Mouse (Mus musculus) CH12.LX (cell line): Measurements from ENCODE around the gene Clec3b. TPM values are rescaled to one million over a fixed set of nuclear protein-coding genes. Genes with fewer than 3 reads are reported as not detected.

Source experiments
- DNase-seq: peaks from one replicate; pipeline ENCODE4 v3.0.0-alpha.2; 2013; ENCODE audit errors: extremely low read depth
- H3K27ac ChIP-seq: 2 replicates; pipeline ENCODE4 v1.5.1; 2012; ENCODE audit warnings: low read depth, mild to moderate bottlenecking, control low read depth, moderate library complexity; ENCODE audit not compliant: insufficient read depth
- H3K27me3 ChIP-seq: replicated peaks from 2 replicates; pipeline ENCODE3; 2012; ENCODE audit warnings: inconsistent platforms
- H3K36me3 ChIP-seq, 2 experiments: replicated peaks in 1 of 2; 2 replicates each; pipeline versions ENCODE3 to v1.6.1; 2012; ENCODE audit warnings: inconsistent platforms in 1 of 2, low read length in 1 of 2, mild to moderate bottlenecking in 1 of 2, mixed read lengths in 1 of 2, moderate library complexity in 1 of 2; ENCODE audit not compliant: control insufficient read depth in 1 of 2, insufficient read depth in 1 of 2
- H3K4me1 ChIP-seq, 2 experiments: 2 replicates each; pipeline ENCODE4 v1.6.1; 2012; ENCODE audit warnings: inconsistent platforms in 1 of 2, moderate library complexity in 1 of 2; ENCODE audit not compliant: insufficient read depth in 2 of 2, control insufficient read depth in 1 of 2
- H3K4me2 ChIP-seq: 2 replicates; pipeline ENCODE4 v1.6.1; 2012; ENCODE audit warnings: low read depth, mild to moderate bottlenecking, control low read depth; ENCODE audit not compliant: poor library complexity, insufficient read depth, severe bottlenecking
- H3K4me3 ChIP-seq, 3 experiments: fragments of 150-350 bp in 1 of 3; sonication (generic) in 1 of 3; replicated peaks in 1 of 3; 2 replicates each; pipeline versions ENCODE3 to v1.5.1; 2011 to 2012; ENCODE audit warnings: low read depth in 2 of 3, low read length in 2 of 3, mild to moderate bottlenecking in 2 of 3, moderate library complexity in 2 of 3, control low read depth in 1 of 3, improper control_type of control experiment in 1 of 3, inconsistent platforms in 1 of 3, mixed read lengths in 1 of 3; ENCODE audit not compliant: poor library complexity in 1 of 3
- H3K79me2 ChIP-seq: replicated peaks from 2 replicates; pipeline ENCODE4 v1.6.1; 2012; ENCODE audit warnings: mild to moderate bottlenecking, moderate library complexity; ENCODE audit not compliant: control insufficient read depth, poor library complexity, insufficient read depth, severe bottlenecking; ENCODE audit errors: extremely low read depth
- H3K9ac ChIP-seq: 2 replicates; pipeline ENCODE4 v1.6.1; 2012; ENCODE audit warnings: low read depth, mild to moderate bottlenecking, control low read depth, moderate library complexity; ENCODE audit not compliant: insufficient read depth
- H3K9me3 ChIP-seq: replicated peaks from 2 replicates; pipeline ENCODE3; 2012; ENCODE audit warnings: low read length, inconsistent platforms, mixed read lengths
- CHD1 ChIP-seq: IDR thresholded peaks from 2 replicates; pipeline ENCODE4 v1.6.1; 2012; ENCODE audit warnings: low read depth, low read length, improper control_type of control experiment, inconsistent platforms
- CTCF ChIP-seq, 2 experiments: IDR thresholded peaks in 1 of 2; conservative IDR thresholded peaks in 1 of 2; 2 replicates each; pipeline ENCODE4 v1.5.1; 2011 to 2012; ENCODE audit warnings: low read depth in 2 of 2, low read length in 2 of 2, improper control_type of control experiment in 1 of 2, inconsistent platforms in 1 of 2, mild to moderate bottlenecking in 1 of 2, moderate library complexity in 1 of 2
- ELF1 ChIP-seq: IDR thresholded peaks from 2 replicates; pipeline ENCODE4 v1.6.1; 2014; ENCODE audit warnings: low read depth, mild to moderate bottlenecking, inconsistent platforms, low read length, improper control_type of control experiment
- EP300 ChIP-seq: IDR thresholded peaks from 2 replicates; pipeline ENCODE4 v1.6.1; 2011; ENCODE audit warnings: low read length, improper control_type of control experiment
- GABPA ChIP-seq: IDR thresholded peaks from 2 replicates; pipeline ENCODE4 v1.6.1; 2012; ENCODE audit warnings: low read depth, low read length, improper control_type of control experiment, inconsistent platforms; ENCODE audit not compliant: insufficient replicate concordance
- HCFC1 ChIP-seq: IDR thresholded peaks from 2 replicates; pipeline ENCODE4 v1.6.1; 2012; ENCODE audit warnings: low read depth, mild to moderate bottlenecking, inconsistent platforms, low read length, improper control_type of control experiment
- IRF4 ChIP-seq: IDR thresholded peaks from 2 replicates; pipeline ENCODE4 v1.6.1; 2014; ENCODE audit warnings: low read depth, mild to moderate bottlenecking, inconsistent platforms, low read length, improper control_type of control experiment
- JUN ChIP-seq: IDR thresholded peaks from 2 replicates; pipeline ENCODE4 v1.6.1; 2011; ENCODE audit warnings: low read depth, mild to moderate bottlenecking, low read length, improper control_type of control experiment, moderate library complexity; ENCODE audit not compliant: insufficient read depth
- JUND ChIP-seq: conservative IDR thresholded peaks from 2 replicates; pipeline ENCODE4 v1.6.1; 2011; ENCODE audit warnings: low read depth, low read length, improper control_type of control experiment
- KAT2A ChIP-seq: IDR thresholded peaks from 2 replicates; pipeline ENCODE4 v1.6.1; 2012; ENCODE audit warnings: low read length, improper control_type of control experiment, inconsistent platforms; ENCODE audit not compliant: insufficient replicate concordance
- MAX ChIP-seq: IDR thresholded peaks from 2 replicates; pipeline ENCODE4 v1.6.1; 2011; ENCODE audit warnings: low read length, improper control_type of control experiment
- MAZ ChIP-seq: IDR thresholded peaks from 2 replicates; pipeline ENCODE4 v1.6.1; 2012; ENCODE audit warnings: low read depth, mild to moderate bottlenecking, inconsistent platforms, low read length, improper control_type of control experiment, moderate library complexity
- MEF2A ChIP-seq: IDR thresholded peaks from 2 replicates; pipeline ENCODE4 v1.6.1; 2014; ENCODE audit warnings: low read depth, mild to moderate bottlenecking, inconsistent platforms, low read length, improper control_type of control experiment, borderline replicate concordance
- MYC ChIP-seq: IDR thresholded peaks from 2 replicates; pipeline ENCODE4 v1.6.1; 2011; ENCODE audit warnings: low read depth, mild to moderate bottlenecking, improper control_type of control experiment, low read length
- NRF1 ChIP-seq: IDR thresholded peaks from 2 replicates; pipeline ENCODE4 v1.6.1; 2014; ENCODE audit warnings: low read depth, mild to moderate bottlenecking, inconsistent platforms, low read length, improper control_type of control experiment, moderate library complexity
- PAX5 ChIP-seq: IDR thresholded peaks from 2 replicates; pipeline ENCODE4 v1.6.1; 2012; ENCODE audit warnings: low read length, inconsistent platforms, mixed read lengths
- POLR2A ChIP-seq: IDR thresholded peaks from 2 replicates; pipeline ENCODE4 v1.6.1; 2011; ENCODE audit warnings: low read depth, mild to moderate bottlenecking, improper control_type of control experiment, low read length
- POLR2AphosphoS2 ChIP-seq: IDR thresholded peaks from 2 replicates; pipeline ENCODE4 v1.6.1; 2011; ENCODE audit warnings: low read depth, low read length, improper control_type of control experiment
- RAD21 ChIP-seq: IDR thresholded peaks from 2 replicates; pipeline ENCODE4 v1.6.1; 2011; ENCODE audit warnings: low read depth, mild to moderate bottlenecking, low read length, improper control_type of control experiment, moderate library complexity
- RCOR1 ChIP-seq: conservative IDR thresholded peaks from 2 replicates; pipeline ENCODE4 v1.6.1; 2012; ENCODE audit warnings: low read depth, mild to moderate bottlenecking, inconsistent platforms, low read length, improper control_type of control experiment
- SIN3A ChIP-seq: IDR thresholded peaks from 2 replicates; pipeline ENCODE4 v1.6.1; 2012; ENCODE audit warnings: low read length, improper control_type of control experiment, inconsistent platforms
- SMC3 ChIP-seq: IDR thresholded peaks from 2 replicates; pipeline ENCODE4 v1.6.1; 2011; ENCODE audit warnings: low read depth, low read length, improper control_type of control experiment
- TBP ChIP-seq: conservative IDR thresholded peaks from 2 replicates; pipeline ENCODE4 v1.6.1; 2011; ENCODE audit warnings: low read depth, low read length, improper control_type of control experiment
- TCF12 ChIP-seq: IDR thresholded peaks from 2 replicates; pipeline ENCODE4 v1.6.1; 2014; ENCODE audit warnings: low read depth, mild to moderate bottlenecking, inconsistent platforms, low read length, improper control_type of control experiment
- UBTF ChIP-seq: IDR thresholded peaks from 2 replicates; pipeline ENCODE4 v1.6.1; 2012; ENCODE audit warnings: low read depth, mild to moderate bottlenecking, inconsistent platforms, low read length, improper control_type of control experiment, moderate library complexity
- USF1 ChIP-seq: IDR thresholded peaks from 2 replicates; pipeline ENCODE4 v1.6.1; 2014; ENCODE audit warnings: low read depth, mild to moderate bottlenecking, inconsistent platforms, low read length, improper control_type of control experiment
- USF2 ChIP-seq: conservative IDR thresholded peaks from 2 replicates; pipeline ENCODE4 v1.6.1; 2011; ENCODE audit warnings: low read depth, low read length, improper control_type of control experiment
- ZKSCAN1 ChIP-seq: IDR thresholded peaks from 2 replicates; pipeline ENCODE4 v1.6.1; 2012; ENCODE audit warnings: low read depth, inconsistent platforms, low read length, improper control_type of control experiment, borderline replicate concordance
- ZNF384 ChIP-seq: IDR thresholded peaks from 2 replicates; pipeline ENCODE4 v1.6.1; 2012; ENCODE audit warnings: low read depth, low read length, improper control_type of control experiment, inconsistent platforms
- dilution Hi-C: fragments of 300-500 bp; cut with MboI; formaldehyde crosslinking; loops from 2 replicates; pipeline ENCODE4 v1.14.3; 2020; ENCODE audit warnings: low sequenced_read_pairs; ENCODE audit not compliant: extremely low pct_unique_long_range_greater_than_20kb, extremely low pct_ligation_motif_present
- in situ Hi-C: fragments of 300-500 bp; cut with MboI; formaldehyde crosslinking; loops from 3 replicates; pipeline ENCODE4 v1.14.3; 2019; ENCODE audit warnings: low sequenced_read_pairs, low pct_ligation_motif_present, low pct_unique_long_range_greater_than_20kb, mixed read lengths
- polyA plus RNA-seq: library from polyadenylated mRNA; unstranded; fragments of >175 nt; gene quantifications from 2 replicates; pipeline ENCODE4 v1.2.1, GENCODE M21; 2012; ENCODE audit warnings: low read depth; ENCODE audit not compliant: insufficient read length
- total RNA-seq, 2 experiments: library from RNA; depleted of rRNA; stranded (reverse); fragments of 300-350 nt in 1 of 2; fragments of >200 nt in 1 of 2; gene quantifications; 2 replicates each; pipeline ENCODE4 v1.2.3; 2012 to 2014

Gene Clec3b
- total and polyA plus RNA-seq, 3 experiments, result 0.31 TPM; not detected in 2

DNA sequence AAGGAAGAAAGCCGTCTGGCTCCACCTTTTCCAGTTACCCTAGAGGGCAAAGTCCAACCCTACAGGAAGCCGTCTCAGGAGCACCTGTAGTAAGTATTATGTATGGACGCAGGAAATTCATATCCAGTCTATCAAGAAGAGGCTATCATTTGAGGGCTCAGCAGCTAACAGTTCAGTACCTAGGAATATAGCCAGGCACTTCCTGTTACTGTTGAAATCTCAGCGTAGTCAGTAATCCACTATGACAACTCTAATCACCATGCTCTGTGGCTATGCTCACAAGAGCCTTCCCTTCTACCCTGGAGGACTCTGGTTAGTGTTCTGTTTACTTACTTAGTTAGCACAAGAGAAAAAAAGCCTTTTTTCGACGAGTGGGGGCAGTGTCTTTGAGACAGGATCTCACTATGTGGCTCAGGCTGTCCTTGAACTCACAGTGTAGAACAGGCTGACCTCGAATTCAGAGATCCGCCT, 39.0 kb upstream of the Clec3b start:
- Histone ChIP-seq H3K79me2 (peaks cover 57% of the 10 kb centered on the region), H3K4me2 (peak overlapping the region; percentile 83), H3K4me3 (peak overlapping the region; percentile 91 to 98 (median 93)), H3K4me1 (peaks cover 0 to 46% of the 10 kb centered on the region in 2 experiments; a peak in 2 of 4 replicates), H3K27ac (no peak overlapping the region), H3K36me3 (peaks cover 8 to 56% of the 10 kb centered on the region in 2 experiments), H3K9me3 (no peaks in the 10 kb centered on the region), H3K27me3 (no peaks in the 10 kb centered on the region), H3K9ac (peak overlapping the region; percentile 87)
- dilution Hi-C loops (no loop called here), in situ Hi-C loops (no loop called here)
- peak; percentile 53 for DNase-seq
- peak in 1 of 2 experiments; percentile 16; a peak in 2 of 4 replicates for TF ChIP-seq CTCF (conservative IDR thresholded peaks at IDR 0.05 in 1 of 2, IDR thresholded peaks at IDR 0.05 in 1 of 2; ENCODE audit: low read depth in 2 of 2, low read length in 2 of 2)
- TF ChIP-seq SMC3, result no peak
- TF ChIP-seq EP300, result no peak
- TF ChIP-seq MYC, result no peak
- no peak for TF ChIP-seq UBTF
- TF ChIP-seq IRF4, result no peak
- no peak for TF ChIP-seq MEF2A
- no peak for TF ChIP-seq USF1
- TF ChIP-seq ELF1, result no peak
- TF ChIP-seq ZKSCAN1, result no peak
- TF ChIP-seq RAD21, result no peak
- 0 out of 2 replicates have a peak, but pooled peaks have one; percentile 38 for TF ChIP-seq SIN3A
- no peak for TF ChIP-seq JUN
- TF ChIP-seq KAT2A, result no peak
- TF ChIP-seq MAZ, result no peak

DNA sequence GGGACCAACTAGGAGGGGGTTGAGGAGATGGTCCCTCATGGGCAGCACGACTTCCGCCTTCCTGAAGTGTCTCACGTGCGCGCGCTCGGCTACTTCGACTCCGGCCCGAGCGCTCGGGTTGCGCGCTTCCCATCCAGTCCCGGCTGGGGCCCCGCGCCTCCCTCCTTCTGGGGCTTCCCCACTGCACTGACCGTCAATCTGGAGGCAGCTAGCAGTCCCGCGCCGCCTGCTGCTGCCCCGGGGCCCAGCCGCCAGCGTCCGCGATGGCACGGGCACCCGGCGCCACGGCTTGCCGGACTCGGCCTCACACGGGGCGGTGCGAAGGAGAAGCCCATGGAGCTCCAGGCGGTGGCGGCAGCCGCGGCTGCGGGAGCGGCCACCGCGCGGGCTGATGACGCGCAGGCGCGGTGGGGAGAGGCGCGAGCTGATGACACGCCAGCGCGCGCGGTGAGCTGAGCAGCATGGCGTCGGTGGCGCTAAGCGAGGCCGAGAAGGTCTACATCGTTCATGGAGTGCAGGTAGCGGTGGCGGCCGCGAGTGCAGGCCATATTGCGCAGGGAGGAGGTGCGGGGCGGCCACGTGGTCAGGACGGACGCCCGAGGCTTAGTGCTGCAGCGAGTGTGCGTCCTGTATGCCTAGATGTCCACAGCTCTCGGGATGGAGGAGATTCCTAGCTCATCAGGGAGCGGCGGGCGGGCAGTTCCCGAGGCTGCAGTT, 37.8 kb upstream of the Clec3b start, which contains the start of the genes Zdhhc3 and Exosc7:
Gene Zdhhc3 (minus strand): TSS at position 401 of the 717 bp plus-strand sequence.
Gene Exosc7 (plus strand): TSS at position 411 of the 717 bp plus-strand sequence.
- Histone ChIP-seq H3K36me3 (peaks cover 9 to 57% of the 10 kb centered on the region in 2 experiments), H3K79me2 (peaks cover 54% of the 10 kb centered on the region), H3K4me1 (peaks cover 0 to 48% of the 10 kb centered on the region in 2 experiments; a peak in 2 of 4 replicates), H3K9me3 (no peaks in the 10 kb centered on the region), H3K27me3 (no peaks in the 10 kb centered on the region), H3K4me2 (peak within 1 kb of the TSS; percentile 90), H3K9ac (peak within 1 kb of the TSS; percentile 87), H3K27ac (peak within 1 kb of the TSS; percentile 85), H3K4me3 (peak within 1 kb of the TSS; percentile 91 to 98 (median 93))
- DNase-seq, result peak; percentile 83
- dilution Hi-C loops, result no loop called here
- in situ Hi-C loops, result no loop called here
- TF ChIP-seq JUND (no peak), GABPA (no peak; the same call in 1 of the 2 replicates), ZNF384 (no peak), CHD1 (no peak; the same call in 1 of the 2 replicates), HCFC1 (peak; percentile 84), UBTF (peak; percentile 87), SIN3A (peak; percentile 97), POLR2A (peak; percentile 91), PAX5 (no peak), TCF12 (peak; percentile 91), SMC3 (no peak), MAX (no peak; the same call in 1 of the 2 replicates), POLR2AphosphoS2 (0 out of 2 replicates have a peak, but pooled peaks have one; percentile 57), MEF2A (peak; percentile 46; the same call in 1 of the 2 replicates), ELF1 (peak; percentile 88), MAZ (0 out of 2 replicates have a peak, but pooled peaks have one; percentile 26), RCOR1 (no peak), NRF1 (peak; percentile 82), CTCF (conservative IDR thresholded peaks at IDR 0.05 in 1 of 2, IDR thresholded peaks at IDR 0.05 in 1 of 2; ENCODE audit: low read depth in 2 of 2, low read length in 2 of 2) (no peak), RAD21 (no peak), JUN (no peak), USF2 (no peak), KAT2A (0 out of 2 replicates have a peak, but pooled peaks have one; percentile 64), TBP (no peak)
